Mouse (Mus musculus): ENCODE data around the gene Lrch1. TPM values are rescaled to one million over a fixed set of nuclear protein-coding genes. Genes with fewer than 3 reads are reported as not detected.
A peak's percentile ranks its signal among the peaks of the same experiment; 100 is the strongest.

The Lrch1 gene
- total and polyA plus RNA-seq, 3 experiments = 7.5 to 17.1 (median 14.8) TPM

GRCm38 (mm10) chr14:74904442-74904841, 43.2 kb downstream of the Lrch1 start:
- no peak overlapping the region for H3K9ac ChIP-seq (ENCODE audit: low read depth, low read length)
- no peak overlapping the region for H3K4me3 ChIP-seq
- H3K4me1 ChIP-seq (ENCODE audit: control insufficient read depth, insufficient read depth, low read length) = peaks cover 45% of the 10 kb centered on the region
- peaks cover 1% of the 10 kb centered on the region for H3K79me2 ChIP-seq (replicated peaks; ENCODE audit: control insufficient read depth, insufficient read depth, low read length)
- WGBS = 72% methylated on average over 5 of the region's 5 CpGs
- H3K27ac ChIP-seq = peak overlapping the region; percentile 48; the same call in 1 of the 2 replicates
- no peak for TF ChIP-seq EP300 (IDR thresholded peaks at IDR 0.05; ENCODE audit: insufficient read depth, low read depth, low read length)
- TF ChIP-seq CTCF (IDR thresholded peaks at IDR 0.05) = no peak
- no peak for TF ChIP-seq POLR2A (IDR thresholded peaks at IDR 0.05; ENCODE audit: insufficient read depth, low read depth, low read length)
- no peak for DNase-seq
- peaks cover 33% of the 10 kb centered on the region for H3K36me3 ChIP-seq (ENCODE audit: control insufficient read depth, insufficient read depth, low read length)
- H3K27me3 ChIP-seq (ENCODE audit: control insufficient read depth, insufficient read depth, low read length) = no peaks in the 10 kb centered on the region
- intact Hi-C loops (cut with DNase I) = loop anchor here (5.0 kb wide), 1 partner anchor 37 kb away; no protein-coding TSS in a partner anchor

- Histone ChIP-seq H3K27ac (peak overlapping the region; percentile 54), H3K36me3 (ENCODE audit: control insufficient read depth, insufficient read depth, low read length) (peaks cover 33% of the 10 kb centered on the region), H3K9ac (ENCODE audit: low read depth, low read length) (no peak overlapping the region), H3K4me3 (no peak overlapping the region), H3K79me2 (replicated peaks; ENCODE audit: control insufficient read depth, insufficient read depth, low read length) (no peaks in the 10 kb centered on the region; the same call in none of the 2 replicates), H3K4me1 (ENCODE audit: control insufficient read depth, insufficient read depth, low read length) (peaks cover 45% of the 10 kb centered on the region), H3K27me3 (ENCODE audit: control insufficient read depth, insufficient read depth, low read length) (no peaks in the 10 kb centered on the region)
- 14% methylated on average over 4 of the region's 4 CpGs for WGBS
- intact Hi-C loops (cut with DNase I) = loop anchor here (2.0 to 5.0 kb wide), 2 partner anchors 36 to 44 kb away; partner anchors contain the start of gene Lrch1
- no peak for TF ChIP-seq POLR2A (IDR thresholded peaks at IDR 0.05; ENCODE audit: insufficient read depth, low read depth, low read length)
- peak; percentile 89 for TF ChIP-seq EP300 (IDR thresholded peaks at IDR 0.05; ENCODE audit: insufficient read depth, low read depth, low read length)
- TF ChIP-seq CTCF (IDR thresholded peaks at IDR 0.05) = no peak
- DNase-seq = peak; percentile 72 to 86
Observed at GRCm38 (mm10) chr14:74903047-74903446, 44.6 kb downstream of the Lrch1 start.

DNA sequence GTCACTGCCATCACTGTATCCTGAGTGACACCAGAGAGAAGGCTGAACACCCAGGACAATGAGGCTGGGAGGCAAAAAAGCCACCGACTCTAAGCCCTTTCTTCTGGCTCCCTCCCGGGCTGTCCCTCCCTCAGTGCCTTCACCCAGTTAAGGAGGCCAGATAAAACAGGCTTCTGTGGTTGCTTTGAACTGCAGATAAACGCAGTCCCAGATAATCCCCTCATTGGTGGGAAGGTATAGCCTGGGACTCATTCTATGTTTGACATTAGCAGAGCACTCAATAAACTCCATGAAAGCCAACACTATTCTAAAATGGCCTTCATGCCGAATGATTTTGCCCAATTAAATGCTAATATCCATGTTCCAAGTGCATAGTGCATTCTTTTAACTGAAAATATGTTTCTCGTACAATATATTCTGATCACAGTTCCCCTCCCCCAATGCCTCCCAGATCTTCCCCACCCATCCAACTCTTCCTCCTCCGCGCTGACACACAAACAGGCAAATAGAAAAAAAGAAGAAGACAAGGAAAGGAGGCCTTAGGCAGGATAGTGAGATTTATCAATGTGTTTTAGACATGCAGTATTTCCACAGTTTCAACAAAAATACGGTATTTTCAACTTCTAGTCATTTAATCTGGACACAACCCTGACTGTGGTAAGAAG, 46.8 kb downstream of the Lrch1 start:
- Histone ChIP-seq H3K36me3 (ENCODE audit: control insufficient read depth, insufficient read depth, low read length) (peaks cover 30% of the 10 kb centered on the region), H3K27ac (peak overlapping the region; percentile 78), H3K4me1 (ENCODE audit: control insufficient read depth, insufficient read depth, low read length) (peaks cover 42% of the 10 kb centered on the region), H3K4me3 (no peak overlapping the region), H3K27me3 (ENCODE audit: control insufficient read depth, insufficient read depth, low read length) (no peaks in the 10 kb centered on the region), H3K9ac (ENCODE audit: low read depth, low read length) (peak overlapping the region; percentile 15; the same call in 1 of the 2 replicates), H3K79me2 (replicated peaks; ENCODE audit: control insufficient read depth, insufficient read depth, low read length) (no peaks in the 10 kb centered on the region; the same call in none of the 2 replicates)
- 68% methylated on average over 8 of the region's 8 CpGs for WGBS
- DNase-seq = no peak
- intact Hi-C loops (cut with DNase I) = loop anchor here (5.0 kb wide), 1 partner anchor 34 kb away; no protein-coding TSS in a partner anchor
- no peak for TF ChIP-seq CTCF (IDR thresholded peaks at IDR 0.05)
- no peak for TF ChIP-seq EP300 (IDR thresholded peaks at IDR 0.05; ENCODE audit: insufficient read depth, low read depth, low read length)
- no peak for TF ChIP-seq POLR2A (IDR thresholded peaks at IDR 0.05; ENCODE audit: insufficient read depth, low read depth, low read length)

DNA sequence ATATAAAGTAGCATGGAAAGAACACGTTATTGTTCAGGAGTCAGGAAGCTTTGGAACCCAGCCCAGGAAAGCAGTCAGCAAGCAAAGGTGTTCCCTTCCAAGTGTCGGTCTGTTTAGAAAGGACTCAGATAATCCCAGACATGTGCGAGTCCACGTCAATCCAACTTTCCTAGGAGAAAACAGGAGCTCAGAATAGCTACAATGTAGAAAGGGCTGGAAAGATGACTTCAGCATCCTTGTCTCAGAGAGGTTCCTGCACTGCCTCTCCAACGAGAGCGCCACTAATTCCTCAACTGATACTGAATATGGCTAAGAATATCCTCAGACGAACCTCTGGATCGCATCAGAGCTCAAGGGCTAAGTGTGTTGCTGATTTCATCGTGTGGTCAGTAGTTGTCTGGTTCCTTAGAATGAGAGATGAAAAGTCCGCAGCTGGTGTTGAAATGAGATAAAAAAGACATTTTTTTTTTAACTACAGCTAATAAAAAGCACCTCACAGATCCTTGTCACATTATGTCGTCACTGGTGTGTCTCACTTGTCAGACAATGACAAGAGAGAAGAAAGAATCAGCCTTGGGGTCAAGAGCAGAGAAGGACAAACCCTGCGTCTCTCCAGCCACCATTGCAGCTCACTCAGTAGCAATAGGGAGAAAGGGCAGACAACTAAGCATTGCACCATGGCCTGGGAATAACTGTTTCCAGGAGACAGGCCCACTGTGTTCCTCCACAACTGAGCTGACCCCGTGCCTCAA, 47.5 kb downstream of the Lrch1 start:
- H3K27me3 ChIP-seq (ENCODE audit: control insufficient read depth, insufficient read depth, low read length) = no peaks in the 10 kb centered on the region
- intact Hi-C loops (cut with DNase I) = loop anchor here (5.0 kb wide), 1 partner anchor 33 kb away; no protein-coding TSS in a partner anchor
- H3K9ac ChIP-seq (ENCODE audit: low read depth, low read length) = peak overlapping the region; percentile 40
- no peaks in the 10 kb centered on the region; the same call in none of the 2 replicates for H3K79me2 ChIP-seq (replicated peaks; ENCODE audit: control insufficient read depth, insufficient read depth, low read length)
- H3K4me3 ChIP-seq = no peak overlapping the region
- 13% methylated on average over 13 of the region's 13 CpGs for WGBS
- H3K4me1 ChIP-seq (ENCODE audit: control insufficient read depth, insufficient read depth, low read length) = peaks cover 37% of the 10 kb centered on the region
- TF ChIP-seq POLR2A (IDR thresholded peaks at IDR 0.05; ENCODE audit: insufficient read depth, low read depth, low read length) (0 out of 2 replicates have a peak, but pooled peaks have one; percentile 29), CTCF (IDR thresholded peaks at IDR 0.05) (no peak), EP300 (IDR thresholded peaks at IDR 0.05; ENCODE audit: insufficient read depth, low read depth, low read length) (peak; percentile 85)
- H3K27ac ChIP-seq = peak overlapping the region; percentile 78
- DNase-seq = peak in 1 of 2 experiments; percentile 75
- peaks cover 25% of the 10 kb centered on the region for H3K36me3 ChIP-seq (ENCODE audit: control insufficient read depth, insufficient read depth, low read length)

DNA sequence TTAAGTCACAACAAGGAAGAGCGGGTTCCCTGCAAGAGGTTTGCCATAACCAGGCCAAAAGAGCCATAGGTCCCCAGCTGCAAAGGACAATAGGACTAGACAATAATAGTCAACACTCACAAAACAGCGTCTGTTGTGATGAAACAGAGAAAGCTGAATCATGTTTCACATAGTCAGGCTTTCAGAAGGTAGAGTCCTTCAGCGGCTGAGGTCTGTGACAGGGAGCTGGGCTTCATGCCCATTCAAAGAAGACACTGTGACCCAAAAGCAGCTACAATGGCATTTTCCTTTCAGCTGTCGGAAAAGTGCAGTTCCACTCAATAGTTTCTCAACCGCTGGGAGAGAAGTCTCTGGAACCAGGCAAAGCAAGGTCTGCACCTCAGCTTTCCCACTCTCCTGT, 48.7 kb downstream of the Lrch1 start:
- intact Hi-C loops (cut with DNase I) = no loop called here
- Histone ChIP-seq H3K4me3 (no peak overlapping the region), H3K27ac (peak overlapping the region; percentile 78), H3K36me3 (ENCODE audit: control insufficient read depth, insufficient read depth, low read length) (peaks cover 24% of the 10 kb centered on the region), H3K4me1 (ENCODE audit: control insufficient read depth, insufficient read depth, low read length) (peaks cover 30% of the 10 kb centered on the region), H3K79me2 (replicated peaks; ENCODE audit: control insufficient read depth, insufficient read depth, low read length) (no peaks in the 10 kb centered on the region; the same call in 1 of the 2 replicates), H3K9ac (ENCODE audit: low read depth, low read length) (0 out of 2 replicates have a peak overlapping the region, but pooled peaks have one; percentile 9), H3K27me3 (ENCODE audit: control insufficient read depth, insufficient read depth, low read length) (no peaks in the 10 kb centered on the region)
- DNase-seq = no peak
- TF ChIP-seq EP300 (IDR thresholded peaks at IDR 0.05; ENCODE audit: insufficient read depth, low read depth, low read length) = no peak
- no peak for TF ChIP-seq CTCF (IDR thresholded peaks at IDR 0.05)
- TF ChIP-seq POLR2A (IDR thresholded peaks at IDR 0.05; ENCODE audit: insufficient read depth, low read depth, low read length) = no peak
- 48% methylated on average over 5 of the region's 5 CpGs for WGBS
